Mouse (Mus musculus) liver, postnatal 0 days (tissue): Measurements from ENCODE around the gene Mymx.

Source experiments
- CTCF ChIP-seq: sonication (generic); IDR thresholded peaks from 2 replicates; pipeline ENCODE4 v1.5.1; 2016; ENCODE audit warnings: antibody characterized with exemption, low read depth
- EP300 ChIP-seq: IDR thresholded peaks from 2 replicates; pipeline ENCODE4 v1.6.1; 2016; ENCODE audit warnings: antibody characterized with exemption, low read depth, mild to moderate bottlenecking

GRCm38 (mm10) chr17:45559732-45560525, 42.0 kb downstream of the Mymx start:
- TF ChIP-seq CTCF (no peak), EP300 (no peak)
